Mouse (Mus musculus) spleen, embryonic (tissue): ENCODE results near the gene Carns1.

ENCODE experiments used
- CTCF ChIA-PET: fragments of 350-600 bp; sonication (Branson Sonifier 250); formaldehyde crosslinking; loops from one replicate; lab custom pipeline; 2022; lab: Charles Lee

Carns1 gene

DNA sequence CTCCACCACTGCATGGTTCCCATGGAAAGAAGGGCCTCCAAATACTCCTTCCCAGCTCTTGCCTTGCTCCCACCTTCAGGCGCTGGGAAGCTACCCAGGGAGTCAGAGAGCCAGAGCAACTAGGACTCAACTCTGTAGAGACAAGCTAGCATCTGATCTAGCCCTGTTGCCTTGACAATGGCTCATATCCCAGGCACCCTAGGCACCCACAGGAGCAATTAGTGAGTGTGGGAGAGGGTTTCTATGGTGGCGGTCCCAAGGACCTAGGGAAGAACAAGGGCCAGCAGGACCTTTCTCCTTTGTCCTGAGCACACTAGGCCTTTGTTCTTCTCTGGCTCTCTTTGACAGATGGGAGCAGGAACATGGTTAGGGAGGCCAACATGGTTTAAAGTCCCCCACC is 8.4 kb upstream of the Carns1 start:
- CTCF ChIA-PET = no interaction called here

DNA sequence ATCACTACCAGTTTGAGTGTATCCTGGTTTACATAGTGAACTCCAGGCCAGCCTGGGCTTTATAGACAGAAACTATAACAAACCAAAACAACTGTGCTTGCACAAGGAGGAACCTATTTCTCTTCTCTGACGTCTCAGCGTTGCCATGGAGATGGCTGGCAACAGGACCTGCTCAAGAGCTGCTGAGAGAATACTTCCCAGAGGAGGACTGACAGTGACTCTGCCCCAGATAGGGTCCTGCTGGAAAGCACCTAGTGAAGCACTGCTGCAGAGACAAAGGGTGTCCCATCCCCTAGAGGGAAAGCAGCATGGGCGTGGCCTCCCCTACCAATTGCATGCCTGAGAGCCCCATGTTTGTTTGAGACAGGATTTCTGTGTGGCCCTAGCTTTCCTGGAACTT is 6.6 kb upstream of the Carns1 start:
- CTCF ChIA-PET = no interaction called here

DNA sequence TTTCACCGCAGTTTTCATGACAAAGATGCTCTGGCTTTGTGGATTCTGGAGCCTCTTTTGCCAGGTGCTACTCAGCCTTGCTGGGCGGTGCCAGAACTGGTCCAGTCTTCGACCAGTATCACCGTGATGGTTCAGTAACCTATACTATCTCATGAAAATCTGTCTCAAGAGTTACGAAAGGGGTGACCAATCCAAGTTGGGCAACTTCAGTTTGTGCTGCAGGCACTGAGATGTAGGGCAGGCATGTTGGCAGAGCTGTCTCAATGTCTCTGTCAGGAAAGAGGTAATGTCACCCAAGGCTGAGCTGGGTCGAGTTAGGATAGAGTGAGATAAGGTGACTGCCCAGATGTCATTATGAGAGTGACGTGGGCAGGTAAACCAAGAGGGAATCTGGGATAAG is 5.1 kb upstream of the Carns1 start:
- CTCF ChIA-PET = no interaction called here

DNA sequence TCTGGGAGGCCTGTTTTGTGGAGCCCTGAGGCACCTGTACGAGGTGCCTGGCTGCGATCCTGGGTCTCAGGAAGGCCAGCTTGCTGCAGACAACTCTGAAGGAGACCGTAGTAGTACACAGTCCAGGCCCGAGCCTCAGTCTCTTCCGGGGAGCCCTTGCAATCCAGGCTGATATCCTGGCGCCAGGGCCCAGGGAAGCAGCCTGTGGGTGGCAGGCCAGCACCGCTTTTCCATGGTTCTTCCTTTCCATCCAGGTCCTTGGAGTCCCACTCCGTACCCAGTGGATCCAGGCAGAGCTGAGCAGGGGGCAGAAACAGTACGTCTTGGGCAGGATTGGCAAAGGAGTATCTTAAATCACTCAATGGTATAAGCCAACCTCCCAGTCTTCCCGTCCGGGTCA is 2.4 kb downstream of the Carns1 start:
- CTCF ChIA-PET = no interaction called here

DNA sequence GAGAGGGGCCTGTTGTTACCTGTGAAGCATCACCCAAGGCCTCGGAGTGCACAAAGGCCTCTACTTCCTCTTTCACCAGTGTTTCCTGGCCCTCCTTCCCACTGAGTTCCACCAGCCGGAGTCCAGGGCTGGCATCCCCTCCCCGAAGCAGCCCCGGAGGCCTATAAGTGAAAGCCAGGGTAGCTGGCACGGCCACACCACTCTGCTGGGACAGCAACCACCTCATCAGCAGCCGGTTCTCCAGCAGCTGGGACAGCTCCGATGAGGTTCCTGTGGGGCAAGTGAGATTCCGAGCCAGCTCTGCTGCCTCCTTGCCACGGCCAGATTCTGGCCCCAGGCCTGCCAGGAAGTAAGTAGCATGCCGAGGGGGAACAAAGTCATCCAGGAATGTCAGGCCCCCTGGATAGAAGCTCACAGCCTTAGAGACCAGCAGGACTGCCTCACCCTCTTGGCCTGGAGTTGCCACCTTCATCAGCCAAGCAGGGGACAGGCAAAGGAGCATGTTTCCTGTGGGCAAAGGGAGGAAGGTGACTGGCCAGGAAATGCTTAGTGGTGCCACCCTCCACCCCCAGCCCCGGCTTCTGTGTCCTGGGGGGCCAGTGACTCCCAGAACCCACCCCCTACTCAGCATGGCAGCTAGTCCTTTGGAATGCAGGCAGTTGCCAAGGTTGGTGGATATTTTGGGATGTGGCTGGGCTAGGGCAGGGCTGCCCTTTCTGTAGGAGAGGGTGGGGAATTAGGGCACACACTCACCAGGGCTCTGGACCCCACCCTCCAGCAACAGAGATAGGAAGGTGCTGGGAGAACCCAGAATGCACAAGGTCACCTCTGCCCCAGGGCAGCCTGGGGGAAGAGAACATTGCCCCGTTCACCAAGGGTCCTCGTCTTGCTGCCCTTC is 3.6 kb downstream of the Carns1 start:
- CTCF ChIA-PET = no interaction called here

DNA sequence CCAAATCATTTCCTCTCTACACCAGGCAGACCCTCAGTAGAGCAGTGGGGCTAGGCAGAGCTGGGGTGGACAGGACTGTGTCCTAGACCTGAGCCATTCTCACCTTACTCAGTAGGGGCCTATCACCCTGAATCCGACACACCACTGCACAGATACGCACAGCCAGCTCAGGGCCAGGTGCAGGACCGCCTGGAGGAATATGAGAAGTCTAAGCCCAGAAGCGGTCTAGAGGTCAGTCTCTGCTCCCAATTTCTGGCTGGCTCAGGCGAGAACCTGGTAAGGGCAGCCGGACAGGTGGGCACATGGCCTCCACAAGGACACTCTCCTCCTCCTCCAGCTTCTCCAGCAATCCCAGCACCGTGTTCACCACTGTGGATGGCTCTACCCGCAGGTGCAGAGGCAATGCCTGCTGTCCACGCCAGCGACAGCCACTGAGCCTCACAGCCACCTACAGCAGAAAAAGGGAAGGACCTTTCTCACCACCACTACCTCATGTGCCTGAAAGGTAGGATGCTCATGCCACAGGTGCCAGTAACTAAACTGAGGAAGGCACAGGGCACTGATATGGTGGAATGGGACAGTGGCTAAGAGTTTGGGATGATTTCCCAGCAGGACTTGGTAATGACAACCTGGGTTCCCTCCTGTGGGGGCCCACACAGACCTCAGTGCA is 4.4 kb downstream of the Carns1 start:
- CTCF ChIA-PET = no interaction called here

DNA sequence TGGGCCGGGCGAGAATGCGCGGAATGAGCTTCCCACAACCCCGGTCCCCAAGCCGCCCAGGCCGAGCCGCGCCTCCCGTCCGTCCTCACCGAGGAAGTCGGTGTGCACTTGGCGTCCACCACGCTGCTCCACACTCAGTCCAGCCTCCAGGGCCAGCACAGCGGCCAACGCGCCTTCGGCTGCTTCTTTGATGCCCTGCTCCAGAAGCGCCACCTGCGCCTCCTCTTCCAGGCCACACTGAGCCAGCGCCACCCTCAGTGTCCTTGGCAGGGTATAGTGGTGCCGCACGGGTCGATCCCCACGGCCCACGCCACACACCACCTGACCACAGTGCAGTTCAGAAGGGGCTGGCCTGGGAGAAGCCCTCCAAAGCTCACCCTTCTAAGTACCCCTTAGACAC is 5.5 kb downstream of the Carns1 start:
- CTCF ChIA-PET = no interaction called here

DNA sequence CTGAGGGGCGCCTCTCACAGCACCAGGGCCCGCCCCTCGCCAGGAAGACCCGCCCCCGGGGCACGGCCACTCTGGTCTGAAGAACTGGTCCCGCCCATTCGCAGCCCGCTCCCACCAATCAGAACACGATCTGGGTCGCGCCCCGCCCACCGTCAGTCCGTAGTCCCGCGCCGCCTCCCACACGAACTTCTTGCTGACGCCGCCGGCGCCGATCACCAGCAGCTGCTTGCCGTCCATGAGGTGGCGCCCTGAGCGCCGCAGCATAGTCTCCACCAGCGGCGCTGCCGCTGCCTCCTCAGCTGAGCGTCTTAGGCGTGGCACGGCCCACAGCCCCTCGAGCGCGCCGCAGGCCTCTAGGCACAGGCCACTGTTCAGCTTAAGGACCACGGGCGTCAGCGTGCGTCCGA is 5.9 kb downstream of the Carns1 start:
- CTCF ChIA-PET = interaction anchor here (0.7 to 0.8 kb wide), 2 partner anchors 14 to 27 kb away, joined by 3 read pairs; no protein-coding TSS in a partner anchor

DNA sequence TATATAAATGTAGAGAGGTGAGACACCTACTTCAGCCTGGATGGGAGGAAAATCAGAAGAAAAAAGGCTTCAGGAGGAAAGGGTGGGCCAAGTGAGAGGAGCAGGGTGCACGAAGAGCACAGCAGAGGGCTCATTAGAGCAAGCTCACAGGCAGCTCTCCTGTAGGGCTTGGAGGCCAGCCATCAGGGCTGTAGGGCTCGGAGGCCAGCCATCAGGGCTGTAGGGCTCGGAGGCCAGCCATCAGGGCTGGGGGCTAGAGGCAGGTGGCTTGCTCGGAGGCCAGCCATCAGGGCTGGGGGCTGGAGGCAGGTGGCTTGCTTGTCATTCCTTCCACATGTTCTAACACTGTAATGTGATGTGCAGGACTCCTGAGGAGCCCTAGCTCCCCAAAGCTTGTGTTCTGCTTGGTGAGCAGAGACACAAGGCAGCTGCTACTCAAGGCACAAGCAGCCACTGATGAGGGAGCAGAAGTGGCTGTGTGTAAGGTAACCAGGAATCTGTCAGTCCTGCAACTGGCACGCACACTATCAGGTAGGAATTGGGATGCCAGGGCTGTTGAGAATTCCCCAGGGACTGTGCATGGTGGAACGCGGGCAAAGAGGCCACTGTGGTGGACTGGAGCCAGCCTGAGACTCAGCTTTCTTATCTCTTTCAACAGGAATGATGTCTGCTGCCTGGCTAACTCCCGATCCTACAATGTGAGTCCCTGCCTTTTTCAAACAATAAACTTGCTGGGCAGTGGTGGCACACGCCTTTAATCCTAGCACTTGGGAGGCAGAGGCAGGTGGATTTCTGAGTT is 8.4 kb downstream of the Carns1 start:
- CTCF ChIA-PET = no interaction called here

DNA sequence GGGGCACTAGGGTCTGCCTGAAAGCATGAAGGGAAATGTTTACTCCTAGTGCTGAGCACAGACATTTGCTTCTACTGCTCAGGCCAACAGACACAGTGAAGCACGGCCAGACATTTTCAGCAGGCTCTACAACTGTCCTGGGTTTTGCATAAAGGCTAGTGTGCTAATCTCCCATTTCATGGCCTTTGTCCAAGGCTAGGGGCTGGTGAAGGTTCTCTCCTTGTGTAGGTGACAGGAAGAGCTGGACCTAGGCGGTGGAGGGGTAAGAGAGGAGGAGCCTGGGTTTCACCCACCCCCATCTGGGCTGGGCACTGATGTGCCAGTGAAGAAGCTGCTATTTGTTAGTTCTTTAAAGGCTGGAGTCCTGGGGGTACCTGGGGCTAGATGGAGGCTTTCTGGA is 10.6 kb downstream of the Carns1 start:
- CTCF ChIA-PET = interaction anchor here (0.7 kb wide), 1 partner anchor 583 kb away, joined by 4 read pairs; no protein-coding TSS in a partner anchor

DNA sequence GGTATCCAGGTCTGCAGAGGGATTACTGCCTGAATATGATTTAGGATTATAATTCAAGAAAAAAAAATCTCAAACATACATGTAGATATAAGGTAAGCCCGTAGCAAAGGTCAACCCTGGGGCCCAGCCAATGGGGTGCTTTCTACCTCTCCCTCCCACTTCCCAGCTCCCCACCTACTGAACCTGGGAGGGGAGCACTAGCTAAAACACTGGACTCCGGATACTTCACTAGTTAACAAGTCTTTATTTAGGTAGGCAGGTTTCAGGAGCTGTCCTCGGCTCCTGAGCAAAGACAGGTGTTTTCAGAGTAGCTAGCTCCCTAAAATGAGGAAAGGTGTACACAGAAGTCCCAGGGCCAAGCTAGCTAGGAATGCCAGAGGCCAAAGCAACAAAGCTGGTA is 11.2 kb downstream of the Carns1 start:
- CTCF ChIA-PET = no interaction called here

DNA sequence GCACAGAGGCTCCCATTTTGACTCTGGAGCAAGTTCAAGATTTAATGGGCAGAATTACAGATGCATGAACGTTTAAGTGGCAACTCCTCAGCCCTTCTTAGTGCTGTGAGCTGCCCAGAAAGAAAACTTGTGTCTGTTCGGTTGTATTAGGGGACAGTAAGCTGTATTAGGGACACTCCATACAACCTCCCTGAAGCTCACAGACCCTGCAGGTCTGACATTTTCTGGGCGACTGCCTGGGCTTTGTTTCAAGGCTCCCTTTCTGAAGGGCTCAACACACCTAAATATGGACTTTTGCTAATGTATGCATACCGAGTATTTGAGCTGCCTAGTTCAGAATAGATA is 11.8 kb downstream of the Carns1 start:
- CTCF ChIA-PET = no interaction called here

DNA sequence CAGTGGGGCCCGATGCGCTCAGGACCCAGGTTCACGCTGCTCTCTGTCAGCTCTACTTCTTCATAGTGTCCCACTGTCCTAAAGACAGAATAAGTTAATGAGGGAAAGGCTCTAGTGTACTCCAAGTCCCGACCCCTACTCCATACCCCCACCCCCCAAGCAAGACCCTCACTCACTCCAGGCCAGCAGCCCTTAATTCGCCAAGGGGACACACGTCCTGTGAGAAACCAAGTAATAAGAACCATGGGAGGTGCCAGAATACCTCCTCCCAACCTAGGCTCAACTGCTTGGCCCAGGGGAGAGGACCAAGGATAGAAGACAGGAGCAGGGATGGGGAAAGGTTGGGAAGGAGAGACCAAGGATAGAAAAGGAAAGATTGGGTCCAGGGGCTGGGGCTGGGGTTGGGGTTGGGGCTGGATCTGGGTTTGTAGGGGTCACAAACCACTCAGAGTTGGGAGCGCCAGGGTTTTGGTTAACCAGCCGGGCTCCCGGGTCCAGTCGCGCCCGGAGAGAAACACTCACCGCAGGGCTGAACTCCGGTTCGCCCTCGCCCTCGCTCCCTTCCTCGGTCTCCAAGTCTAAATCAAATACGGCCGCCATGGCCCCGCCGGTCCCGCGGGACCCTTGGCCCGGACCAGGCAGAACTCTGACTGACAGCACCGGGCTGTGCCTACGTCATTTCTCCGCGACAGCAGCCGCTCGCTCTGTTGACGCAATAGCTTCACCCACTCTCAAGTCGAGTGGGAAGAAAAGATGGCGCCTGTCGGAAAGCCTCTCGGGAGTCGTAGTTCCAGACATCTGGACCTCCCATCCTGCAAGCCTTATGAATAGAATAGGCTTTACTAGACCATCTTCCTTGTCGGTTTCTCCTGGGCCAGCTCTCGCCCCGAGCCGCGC is 12.4 kb downstream of the Carns1 start, which contains the start of gene Rps6kb2:
Gene Rps6kb2, minus strand, starts transcription at position 709 of the 897 bp plus-strand sequence.
- CTCF ChIA-PET = interaction anchor here (0.6 kb wide), 1 partner anchor 59 kb away, joined by 3 read pairs; no protein-coding TSS in a partner anchor

DNA sequence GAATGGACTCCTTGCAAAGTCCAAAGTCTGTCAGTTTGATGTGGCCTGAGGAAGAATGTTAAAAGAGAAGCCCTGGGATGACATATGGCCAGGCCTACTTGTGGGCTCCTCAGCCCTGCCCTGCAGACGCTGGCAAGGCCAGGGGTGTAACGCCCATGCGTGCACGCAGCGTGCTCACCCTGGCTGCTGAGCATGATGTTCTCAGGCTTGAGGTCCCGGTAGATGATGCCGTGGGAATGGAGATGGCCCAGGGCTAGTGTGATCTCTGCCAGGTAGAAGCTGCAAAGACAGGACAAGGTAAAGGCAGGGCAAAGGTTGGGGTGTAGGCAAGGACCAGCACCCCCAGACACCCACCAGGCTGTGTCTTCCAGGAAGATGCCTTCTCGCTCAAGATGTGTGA is 16.2 kb downstream of the Carns1 start:
- CTCF ChIA-PET = no interaction called here

DNA sequence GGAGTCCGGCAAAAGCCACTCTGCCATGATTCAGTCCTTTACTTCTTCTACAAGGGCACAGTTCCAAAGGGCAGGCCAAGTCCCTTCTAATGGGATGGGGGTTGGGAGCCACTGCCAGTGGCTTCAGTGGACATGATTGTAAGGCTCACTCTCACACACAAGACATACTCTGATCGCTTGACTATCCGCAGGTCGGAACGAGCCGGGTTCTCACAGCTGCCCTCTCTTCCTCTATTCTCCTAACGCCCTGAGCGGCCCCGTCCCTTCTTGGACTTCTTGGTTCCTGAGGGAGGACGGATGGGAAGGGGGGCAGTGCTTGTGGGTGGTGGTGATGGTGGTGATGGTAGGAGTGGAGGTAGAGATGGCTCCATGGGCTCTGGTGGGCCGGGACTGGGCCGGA is 18.5 kb downstream of the Carns1 start:
- CTCF ChIA-PET = interaction anchor here (1.0 kb wide), 1 partner anchor 17 kb away, joined by 3 read pairs; the partner anchor contains the start of gene Gpr152

DNA sequence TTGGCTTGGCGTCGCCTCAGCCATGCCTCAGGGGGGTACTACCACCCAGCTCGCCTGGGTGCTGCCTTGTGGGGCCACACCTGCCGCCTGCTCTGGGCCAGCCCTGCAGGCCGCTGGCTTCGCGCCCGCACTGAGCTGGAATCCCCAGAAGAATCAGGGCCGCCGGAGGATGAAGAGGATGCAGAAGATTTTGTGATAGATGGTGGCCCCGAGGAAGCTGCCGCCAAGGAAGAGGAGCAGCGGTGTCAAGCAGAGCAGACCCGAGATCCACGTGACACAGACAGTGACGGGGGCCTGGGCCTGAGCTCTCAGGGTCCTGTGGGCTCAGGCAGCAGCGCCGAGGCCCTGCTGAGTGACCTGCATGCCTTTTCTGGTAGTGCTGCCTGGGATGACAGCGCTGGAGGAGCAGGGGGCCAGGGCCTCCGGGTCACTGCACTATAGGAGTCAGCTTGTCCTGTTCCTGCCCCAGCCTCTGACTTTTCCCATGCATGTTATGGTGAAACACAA is 19.2 kb downstream of the Carns1 start:
- CTCF ChIA-PET = interaction anchor here (0.6 to 1.0 kb wide), 2 partner anchors 16 to 58 kb away, joined by 3 read pairs; partner anchors contain the start of genes Clcf1 and Gpr152

DNA sequence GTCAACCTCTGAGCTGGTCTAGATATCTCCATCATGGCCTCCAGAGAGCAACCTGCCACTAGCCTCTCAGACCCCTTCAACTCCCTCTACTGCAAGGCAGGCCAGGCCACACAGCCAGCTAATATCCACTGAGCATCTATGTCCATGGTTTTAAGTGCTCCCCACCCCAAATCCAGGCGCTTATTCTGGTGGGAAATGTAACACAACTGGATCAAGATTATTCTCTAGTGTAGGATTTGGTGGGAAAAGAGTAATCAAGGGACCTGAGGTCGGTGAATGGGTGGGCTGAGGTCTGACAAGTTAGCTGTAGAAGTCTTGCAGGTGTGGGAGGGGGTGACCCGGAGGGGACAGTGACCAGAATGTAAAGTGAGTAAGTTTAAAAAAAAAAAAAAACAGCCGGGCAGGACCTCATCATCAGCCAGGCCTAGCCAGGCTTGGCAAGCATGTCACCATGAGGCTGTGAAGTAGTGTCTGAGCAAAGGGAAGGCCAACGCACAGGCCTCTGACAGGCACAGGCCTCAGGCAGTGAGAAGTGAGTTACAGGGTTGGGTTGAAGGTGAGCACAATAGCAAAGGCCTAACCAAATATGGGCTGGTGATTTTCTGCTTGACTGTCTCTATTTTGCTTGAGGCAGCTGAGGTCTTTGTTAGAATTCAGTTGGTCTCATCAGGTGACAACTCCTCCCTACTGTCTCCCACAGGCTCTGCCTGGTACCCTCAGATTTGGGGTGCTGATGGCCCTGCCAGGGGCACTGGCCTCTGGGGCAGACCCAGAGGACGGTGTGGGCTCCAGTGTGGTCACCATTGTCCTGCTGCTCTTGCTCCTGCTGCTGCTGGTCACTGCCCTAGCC is 19.8 kb downstream of the Carns1 start:
- CTCF ChIA-PET = interaction anchor here (0.6 to 0.7 kb wide), 4 partner anchors 21 to 535 kb away, joined by 3 read pairs; partner anchors contain the start of gene Clcf1

DNA sequence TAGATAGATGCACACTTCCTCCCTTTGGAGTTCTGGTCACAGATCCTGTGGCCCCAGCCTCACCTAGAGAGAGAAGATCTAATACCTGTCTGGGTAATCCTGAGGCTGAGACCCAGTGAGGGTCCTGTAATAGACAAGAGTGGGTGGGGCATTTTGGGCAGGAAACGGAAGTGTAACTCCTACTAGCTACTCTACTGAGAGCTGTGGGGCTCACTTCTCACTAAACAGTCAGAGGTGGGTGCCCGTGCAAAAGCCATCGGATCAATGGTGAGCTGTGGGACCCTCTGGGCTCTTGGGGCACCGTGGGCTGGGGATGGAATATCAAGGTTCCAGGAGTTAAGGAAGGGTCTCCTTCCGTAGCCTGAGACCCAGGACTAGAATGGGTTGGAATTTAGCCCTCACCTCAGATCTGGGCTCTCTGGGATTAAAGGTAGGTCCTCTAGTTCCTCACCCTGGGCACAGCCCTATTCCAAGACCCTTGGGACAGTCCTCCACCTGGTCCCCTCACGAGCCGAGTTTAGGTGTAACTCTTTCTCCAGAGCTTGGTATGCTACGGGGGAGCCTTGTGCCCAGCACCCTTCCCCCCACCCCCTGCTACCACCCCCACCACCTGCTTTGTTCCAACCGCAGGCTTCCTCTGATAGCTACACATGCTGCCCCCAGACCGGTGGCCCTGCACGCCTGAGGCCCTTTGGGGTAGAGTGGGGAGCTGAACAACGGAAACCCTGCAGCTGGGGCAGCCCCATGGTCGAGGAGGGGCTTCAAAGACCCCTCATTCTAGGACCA is 20.6 kb downstream of the Carns1 start:
- CTCF ChIA-PET = interaction anchor here (0.6 to 1.1 kb wide), 4 partner anchors 31 to 534 kb away, joined by 3 to 7 read pairs (median 4); partner anchors contain the start of gene Ppp1ca
